Mouse (Mus musculus) heart, embryonic 11.5 days (tissue): Measurements from ENCODE around the gene Zfp646. TPM values are rescaled to one million over a fixed set of nuclear protein-coding genes. Genes with fewer than 3 reads are reported as not detected.

ENCODE experiments used
- ATAC-seq: fragments of 200-750 bp; cut with Nextera tagmentation; replicated peaks from 2 replicates; pipeline ENCODE4 v1.8.0; 2017; ENCODE audit warnings: moderate library complexity; ENCODE audit not compliant: insufficient number of reproducible peaks, low FRiP score, low TSS enrichment
- H3K27ac ChIP-seq: fragments of 300-500 bp; sonication (generic); 2 replicates; pipeline ENCODE4 v1.5.1; 2014; ENCODE audit warnings: mild to moderate bottlenecking, low read depth, low read length
- H3K27me3 ChIP-seq: fragments of 300-500 bp; sonication (generic); 2 replicates; pipeline ENCODE4 v1.6.1; 2014; ENCODE audit warnings: mild to moderate bottlenecking, low read length, mixed read lengths; ENCODE audit not compliant: control insufficient read depth, insufficient read depth
- H3K36me3 ChIP-seq: fragments of 300-500 bp; sonication (generic); 2 replicates; pipeline ENCODE4 v1.6.1; 2014; ENCODE audit warnings: mild to moderate bottlenecking, low read length, moderate library complexity, mixed read lengths; ENCODE audit not compliant: control insufficient read depth, insufficient read depth
- H3K4me1 ChIP-seq: fragments of 300-500 bp; sonication (generic); 2 replicates; pipeline ENCODE4 v1.6.1; 2014; ENCODE audit warnings: low read length; ENCODE audit not compliant: control insufficient read depth, insufficient read depth
- H3K4me2 ChIP-seq: fragments of 300-500 bp; sonication (generic); 2 replicates; pipeline ENCODE4 v1.6.1; 2014; ENCODE audit warnings: mild to moderate bottlenecking, moderate library complexity
- H3K4me3 ChIP-seq: fragments of 300-500 bp; sonication (generic); 2 replicates; pipeline ENCODE4 v1.5.1; 2014; ENCODE audit warnings: low read depth, low read length
- H3K9ac ChIP-seq: fragments of 300-500 bp; sonication (generic); 2 replicates; pipeline ENCODE4 v1.6.1; 2014; ENCODE audit warnings: mild to moderate bottlenecking, low read depth, low read length, moderate library complexity
- H3K9me3 ChIP-seq: fragments of 300-500 bp; sonication (generic); replicated peaks from 2 replicates; pipeline ENCODE4 v1.6.1; 2016; ENCODE audit warnings: low read length; ENCODE audit not compliant: control insufficient read depth
- WGBS: fragments of 180-500 bp; shearing (Covaris S2); extraction: QIAGEN DNeasy Blood & Tissue Kit; methylation state at CpG from one replicate; pipeline ENCODE4 v1.1.7; 2014; ENCODE audit not compliant: insufficient replicate concordance; 5-methylcytosine and 5-hydroxymethylcytosine counted together
- polyA plus RNA-seq: library from polyadenylated mRNA; unstranded; fragments of >200 nt; fragmentation: Nextera tagmentation; extraction: Ambion mirVana; gene quantifications from 2 replicates; pipeline ENCODE4 v1.2.1, GENCODE M21; 2014

The Zfp646 gene
- polyA plus RNA-seq, 1 experiment from 2014 or later, result 12.0 TPM

DNA sequence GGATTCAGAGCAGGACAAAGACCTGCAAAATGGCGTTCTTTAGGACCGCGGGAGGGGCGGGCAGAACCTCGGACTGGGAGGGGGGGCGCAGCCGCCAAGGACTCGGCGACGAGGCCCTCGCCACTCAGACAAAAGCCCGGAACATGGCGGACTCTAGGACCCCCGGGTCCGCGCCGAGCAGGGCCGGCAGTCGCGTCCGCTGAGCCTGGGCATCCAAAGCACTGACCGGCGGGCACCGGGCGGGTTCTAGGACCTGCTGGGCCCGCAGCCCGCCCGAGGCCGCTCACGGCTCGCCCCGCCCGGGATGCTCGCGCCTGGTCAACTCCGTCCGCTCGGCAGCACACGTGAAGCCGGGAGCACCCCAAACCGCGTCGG is 407 bp upstream of the Zfp646 start:
- ATAC-seq, result peak; percentile 89
- Histone ChIP-seq H3K36me3 (peaks cover 25% of the 10 kb centered on the region), H3K4me3 (peak overlapping the region; percentile 92), H3K4me1 (peaks cover 13% of the 10 kb centered on the region), H3K9ac (peak overlapping the region; percentile 98), H3K27ac (peak overlapping the region; percentile 99), H3K9me3 (no peaks in the 10 kb centered on the region), H3K27me3 (no peaks in the 10 kb centered on the region), H3K4me2 (peak overlapping the region; percentile 88)
- WGBS, result under 1% methylated on average over 43 of the region's 43 CpGs

DNA sequence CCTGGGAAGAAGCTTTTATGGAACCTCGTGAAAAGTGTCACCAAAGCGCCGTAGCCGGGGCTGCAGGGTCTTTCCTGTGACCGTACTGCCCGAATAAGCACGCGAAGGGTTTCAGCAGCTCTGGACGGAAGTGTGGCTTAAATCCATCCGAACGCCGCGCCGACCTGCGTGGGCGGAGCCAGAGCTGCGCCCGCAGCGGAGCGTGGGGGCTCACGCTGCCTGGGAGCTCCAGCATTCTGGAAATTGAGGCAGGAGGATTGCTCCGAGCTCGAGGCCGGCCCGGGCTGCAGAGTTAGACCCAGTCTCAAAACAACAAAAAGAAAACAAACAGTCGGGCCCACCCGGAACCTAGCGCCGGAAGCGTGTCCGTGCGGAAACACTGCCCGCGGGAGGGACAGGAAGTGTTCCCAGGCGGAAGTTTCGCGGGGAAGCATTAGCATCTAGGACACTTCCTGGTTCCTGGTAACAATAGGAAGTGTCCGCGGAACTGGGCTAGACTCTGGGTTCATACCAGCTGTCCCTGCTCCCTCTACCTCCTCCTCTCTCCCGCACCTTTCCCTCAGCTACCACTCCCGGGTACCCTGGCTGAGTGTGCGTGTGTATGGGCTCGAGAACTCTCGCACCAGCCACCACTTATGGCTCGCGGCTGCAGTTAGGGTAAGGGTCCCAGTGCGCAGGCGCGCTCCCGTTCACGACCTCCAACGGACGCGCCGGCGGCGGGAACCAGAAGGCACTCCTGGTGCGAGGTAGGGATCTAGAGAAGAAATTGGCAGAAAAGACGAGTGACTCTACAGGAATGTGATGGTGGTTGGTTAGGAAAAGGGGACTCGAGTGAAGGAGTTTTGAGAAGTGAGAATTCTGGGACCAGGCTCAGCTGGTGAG is 687 bp downstream of the Zfp646 start, which contains the start of gene Zfp668:
Zfp668 (minus strand) TSS at position 362 of the 882 bp plus-strand sequence.
- WGBS, result under 1% methylated on average over 58 of the region's 60 CpGs
- no peaks in the 10 kb centered on the region for H3K9me3 ChIP-seq
- peak within 1 kb of the TSS; percentile 99 for H3K27ac ChIP-seq
- peak within 1 kb of the TSS; percentile 88 for H3K4me2 ChIP-seq
- H3K4me1 ChIP-seq, result peaks cover 13% of the 10 kb centered on the region
- peak within 1 kb of the TSS; percentile 98 for H3K9ac ChIP-seq
- H3K27me3 ChIP-seq, result no peaks in the 10 kb centered on the region
- peak; percentile 55 for ATAC-seq
- H3K4me3 ChIP-seq, result peak within 1 kb of the TSS; percentile 92
- peaks cover 36% of the 10 kb centered on the region for H3K36me3 ChIP-seq

DNA sequence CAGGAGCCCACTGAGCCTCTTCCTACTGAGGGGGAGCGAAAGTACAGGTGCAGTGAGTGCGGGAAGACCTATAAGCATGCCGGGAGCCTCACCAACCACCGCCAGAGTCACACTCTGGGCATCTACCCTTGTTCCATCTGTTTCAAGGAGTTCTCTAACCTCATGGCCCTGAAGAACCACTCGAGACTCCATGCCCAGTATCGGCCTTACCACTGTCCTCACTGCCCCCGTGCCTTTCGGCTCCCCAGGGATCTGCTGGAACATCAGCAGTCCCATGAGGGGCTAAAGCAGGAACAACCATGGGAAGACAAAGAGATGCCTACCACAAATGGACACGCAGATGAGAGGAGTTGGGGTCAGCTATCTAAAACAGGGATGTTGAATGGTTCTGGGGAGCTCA is 3.3 kb downstream of the Zfp646 start:
- WGBS, result 94% methylated on average over 9 of the region's 9 CpGs
- peaks cover 60% of the 10 kb centered on the region for H3K36me3 ChIP-seq
- H3K4me2 ChIP-seq, result no peak overlapping the region
- no peaks in the 10 kb centered on the region for H3K9me3 ChIP-seq
- H3K4me3 ChIP-seq, result no peak overlapping the region
- no peaks in the 10 kb centered on the region for H3K27me3 ChIP-seq
- H3K9ac ChIP-seq, result no peak overlapping the region
- peaks cover 15% of the 10 kb centered on the region for H3K4me1 ChIP-seq
- no peak for ATAC-seq
- H3K27ac ChIP-seq, result no peak overlapping the region

DNA sequence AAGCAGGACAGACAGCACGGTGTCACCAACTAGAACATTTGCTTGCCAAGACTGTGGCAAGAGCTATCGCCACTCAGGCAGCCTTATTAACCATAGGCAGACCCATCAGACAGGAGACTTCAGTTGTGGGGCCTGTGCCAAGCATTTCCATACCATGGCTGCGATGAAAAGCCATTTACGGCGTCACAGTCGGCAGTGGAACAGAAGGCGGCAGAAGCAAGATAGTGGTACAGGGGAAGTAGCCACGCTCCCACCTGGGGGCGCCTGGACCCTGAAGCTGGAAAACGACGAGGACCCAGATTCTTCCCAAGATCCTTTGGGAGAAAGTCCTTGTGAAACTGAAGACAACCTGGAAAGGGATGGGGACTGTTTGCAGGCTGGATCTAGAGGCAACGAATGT is 4.4 kb downstream of the Zfp646 start:
- no peak for ATAC-seq
- Histone ChIP-seq H3K27ac (no peak overlapping the region), H3K27me3 (no peaks in the 10 kb centered on the region), H3K4me2 (no peak overlapping the region), H3K9me3 (no peaks in the 10 kb centered on the region), H3K4me1 (peaks cover 12% of the 10 kb centered on the region), H3K36me3 (peaks cover 67% of the 10 kb centered on the region), H3K4me3 (no peak overlapping the region), H3K9ac (no peak overlapping the region)
- 78% methylated on average over 12 of the region's 12 CpGs for WGBS

DNA sequence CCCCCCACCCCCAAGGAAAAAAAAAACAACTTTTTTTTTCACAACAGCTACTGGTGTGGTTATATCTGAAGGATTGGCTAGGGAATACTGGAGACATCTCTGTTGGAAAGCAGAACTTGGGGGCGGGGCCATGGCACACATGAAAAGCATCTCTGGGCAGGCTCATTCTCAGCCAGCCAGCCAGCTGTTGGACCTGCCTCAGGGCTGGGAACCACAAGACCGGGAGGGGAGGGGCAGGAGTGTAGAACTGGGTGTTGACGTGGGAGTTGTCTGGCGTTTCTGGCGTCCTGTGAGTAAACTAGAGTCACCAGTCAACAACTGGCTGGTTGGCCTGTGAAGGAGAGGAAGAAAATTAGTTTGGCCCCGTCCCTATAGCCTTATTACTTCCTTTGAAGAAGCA is 9.9 kb downstream of the Zfp646 start:
- H3K27me3 ChIP-seq, result no peaks in the 10 kb centered on the region
- no peak overlapping the region for H3K4me3 ChIP-seq
- peaks cover 56% of the 10 kb centered on the region for H3K36me3 ChIP-seq
- H3K9me3 ChIP-seq, result no peaks in the 10 kb centered on the region
- H3K4me2 ChIP-seq, result no peak overlapping the region
- 64% methylated on average over 6 of the region's 6 CpGs for WGBS
- H3K9ac ChIP-seq, result no peak overlapping the region
- peaks cover 6% of the 10 kb centered on the region for H3K4me1 ChIP-seq
- ATAC-seq, result no peak
- no peak overlapping the region for H3K27ac ChIP-seq

DNA sequence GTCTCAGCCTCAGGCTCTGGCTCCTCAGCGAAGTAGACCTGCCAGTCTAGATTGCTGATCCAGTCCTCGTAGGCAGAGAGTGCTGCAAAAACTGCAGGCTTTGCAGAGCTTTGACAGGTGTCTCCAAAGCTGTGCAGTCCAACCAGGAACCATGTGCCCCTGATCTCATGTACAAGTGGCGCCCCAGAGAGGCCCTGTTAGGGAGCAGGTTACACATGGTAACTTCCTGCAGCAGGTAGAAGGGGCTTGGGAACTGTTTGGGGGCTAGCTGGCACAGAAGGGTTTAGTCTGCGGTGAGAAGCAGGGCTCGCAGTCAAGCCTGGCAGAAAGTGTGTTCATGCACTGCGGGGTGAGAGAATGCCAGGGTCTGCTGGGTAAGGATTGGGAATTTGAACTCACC is 10.5 kb downstream of the Zfp646 start:
- ATAC-seq, result no peak
- H3K4me1 ChIP-seq, result peaks cover 6% of the 10 kb centered on the region
- H3K9me3 ChIP-seq, result no peaks in the 10 kb centered on the region
- 92% methylated on average over 6 of the region's 6 CpGs for WGBS
- H3K9ac ChIP-seq, result no peak overlapping the region
- no peak overlapping the region for H3K4me3 ChIP-seq
- H3K27ac ChIP-seq, result no peak overlapping the region
- H3K4me2 ChIP-seq, result no peak overlapping the region
- peaks cover 50% of the 10 kb centered on the region for H3K36me3 ChIP-seq
- no peaks in the 10 kb centered on the region for H3K27me3 ChIP-seq

DNA sequence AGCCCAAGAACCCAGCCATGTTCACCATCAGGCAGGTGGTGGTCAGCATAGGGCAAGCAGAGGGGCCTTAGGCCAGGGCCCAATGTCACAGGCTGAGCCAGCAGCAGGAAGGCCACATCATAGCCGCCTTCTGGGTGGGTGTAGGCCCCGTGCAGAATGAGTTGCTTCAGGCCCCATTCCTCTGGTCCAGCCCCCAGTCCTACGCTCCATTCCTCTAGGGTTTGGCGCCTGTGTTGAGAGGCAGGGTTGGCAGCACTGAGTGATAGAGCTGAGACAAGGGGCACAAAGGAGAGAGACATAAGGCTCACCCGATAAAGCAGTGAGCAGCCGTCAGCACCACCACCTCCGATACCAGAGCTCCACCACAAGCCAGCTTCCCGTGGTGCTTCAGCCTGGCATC is 11.2 kb downstream of the Zfp646 start:
- Histone ChIP-seq H3K9ac (no peak overlapping the region), H3K9me3 (no peaks in the 10 kb centered on the region), H3K36me3 (peaks cover 44% of the 10 kb centered on the region), H3K4me1 (peaks cover 6% of the 10 kb centered on the region), H3K27ac (no peak overlapping the region), H3K4me3 (no peak overlapping the region), H3K4me2 (no peak overlapping the region), H3K27me3 (no peaks in the 10 kb centered on the region)
- 86% methylated on average over 8 of the region's 8 CpGs for WGBS
- ATAC-seq, result no peak

DNA sequence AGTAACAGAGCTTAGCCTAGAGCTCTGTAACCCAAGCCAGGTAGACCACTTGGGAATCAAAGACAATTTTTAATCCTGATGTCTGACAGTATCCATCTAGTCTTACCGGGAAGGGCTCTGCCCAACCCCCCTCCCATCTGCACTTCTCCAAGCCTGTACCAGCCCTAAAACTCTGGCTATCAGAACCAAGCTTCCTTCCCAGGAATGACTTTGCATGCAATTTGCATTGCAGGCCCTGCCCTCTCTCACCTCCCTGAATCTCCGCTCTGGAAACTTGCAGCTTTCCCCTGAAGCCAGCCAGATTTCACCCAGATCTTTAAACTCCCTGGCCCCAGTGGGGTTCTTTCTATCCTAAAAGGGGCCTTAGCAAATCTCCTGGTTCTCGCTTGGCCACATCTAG is 11.8 kb downstream of the Zfp646 start:
- Histone ChIP-seq H3K4me3 (no peak overlapping the region), H3K36me3 (peaks cover 38% of the 10 kb centered on the region), H3K4me2 (no peak overlapping the region), H3K4me1 (peaks cover 6% of the 10 kb centered on the region), H3K9ac (no peak overlapping the region), H3K9me3 (no peaks in the 10 kb centered on the region), H3K27ac (no peak overlapping the region), H3K27me3 (no peaks in the 10 kb centered on the region)
- WGBS, result 84% methylated on average over 3 of the region's 3 CpGs
- no peak for ATAC-seq

DNA sequence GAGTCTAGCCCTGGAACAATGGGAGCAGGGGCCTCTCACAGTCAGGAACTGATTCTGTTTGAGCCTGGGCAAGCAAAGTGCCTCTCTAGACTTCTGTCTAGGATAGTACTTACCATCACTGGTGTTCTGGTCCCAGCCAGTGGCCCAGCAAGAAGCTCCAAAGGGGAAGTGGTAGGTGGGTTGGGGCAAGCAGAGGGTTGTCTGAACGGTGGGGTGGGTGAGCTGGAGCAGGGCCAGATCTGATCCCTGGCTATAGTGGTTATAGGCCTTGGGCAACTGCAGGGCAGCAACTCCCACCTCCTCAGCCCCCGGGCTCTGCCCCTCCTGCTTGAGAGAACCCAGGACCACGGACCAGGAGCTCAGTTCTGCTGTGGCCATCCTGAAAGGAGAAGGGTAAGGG is 12.8 kb downstream of the Zfp646 start:
- WGBS, result 76% methylated on average over 3 of the region's 3 CpGs

More for the DNA sequence above, 12.8 kb downstream of the Zfp646 start:
- no peak overlapping the region for H3K9ac ChIP-seq
- H3K36me3 ChIP-seq, result peaks cover 28% of the 10 kb centered on the region
- H3K4me1 ChIP-seq, result peaks cover under 1% of the 10 kb centered on the region
- H3K4me2 ChIP-seq, result no peak overlapping the region
- H3K27ac ChIP-seq, result no peak overlapping the region
- H3K4me3 ChIP-seq, result no peak overlapping the region
- ATAC-seq, result no peak
- H3K9me3 ChIP-seq, result no peaks in the 10 kb centered on the region
- H3K27me3 ChIP-seq, result no peaks in the 10 kb centered on the region
